Mouse (Mus musculus): ENCODE measurements around the gene Snrpg. TPM values are rescaled to one million over a fixed set of nuclear protein-coding genes. Genes with fewer than 3 reads are reported as not detected.
A peak's percentile ranks its signal among the peaks of the same experiment; 100 is the strongest.
"Not testable (repeated sequence)": the region's sequence is repeated elsewhere in the genome, so short reads cannot be mapped to it uniquely, and the experiment has no call there.

Snrpg gene
- 344 and 348 TPM in 2 replicates for polyA plus RNA-seq (2015; fragmentation: Nextera tagmentation; extraction: Ambion mirVana)

GRCm38 (mm10) chr6:86370764-86371339, at the start of gene Snrpg:
TSS of gene Snrpg (plus strand) at chr6:86371304.
- Histone ChIP-seq H3K9me3 (replicated peaks) (no peaks in the 10 kb centered on the region), H3K27ac (replicated peaks) (peak within 1 kb of the TSS; percentile 94), H3K9ac (replicated peaks) (peak within 1 kb of the TSS; percentile 92), H3K36me3 (peaks cover 16% of the 10 kb centered on the region), H3K4me2 (peak within 1 kb of the TSS; percentile 85), H3K4me1 (peaks cover 40% of the 10 kb centered on the region), H3K4me3 (replicated peaks) (peak within 1 kb of the TSS; percentile 93), H3K27me3 (replicated peaks) (no peaks in the 10 kb centered on the region)
- WGBS, result 14% methylated on average over 15 of the region's 15 CpGs
- peak; percentile 68; the same call in 1 of the 2 replicates for ATAC-seq (ENCODE audit: low FRiP score)

DNA sequence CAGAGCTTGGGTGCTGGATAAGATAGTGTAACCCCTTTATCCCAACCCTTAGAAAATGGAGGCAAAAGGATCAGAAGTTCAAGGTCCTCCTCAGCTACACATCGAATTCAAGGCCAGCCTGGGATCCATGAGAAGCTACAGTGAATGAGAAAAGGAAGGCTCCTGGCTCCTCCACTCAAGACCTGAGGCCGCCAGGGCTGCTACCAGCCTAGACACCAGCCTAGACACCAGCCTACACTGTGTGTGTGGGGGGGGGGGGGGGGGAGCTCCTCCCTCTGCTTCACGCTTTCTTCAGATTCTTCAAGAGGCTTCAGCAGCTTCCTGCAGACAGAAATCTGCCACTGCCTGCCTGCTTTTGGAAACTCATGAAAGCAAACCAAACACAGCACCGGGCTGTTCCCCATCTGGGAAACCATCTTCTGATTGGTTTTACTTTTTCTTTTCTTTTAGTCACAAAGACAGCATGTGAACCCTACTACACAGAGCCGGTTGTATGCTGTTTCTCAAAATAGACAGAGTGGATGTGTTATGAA, 49.0 kb upstream of the Snrpg start:
- H3K27ac ChIP-seq (replicated peaks), result no peak overlapping the region
- no peak overlapping the region for H3K9ac ChIP-seq (replicated peaks)
- no peak for ATAC-seq (ENCODE audit: low FRiP score)
- H3K9me3 ChIP-seq (replicated peaks), result no peaks in the 10 kb centered on the region
- 90% methylated on average over 5 of the region's 5 CpGs for WGBS
- no peak overlapping the region for H3K4me2 ChIP-seq
- no peaks in the 10 kb centered on the region for H3K4me1 ChIP-seq
- no peak overlapping the region for H3K4me3 ChIP-seq (replicated peaks)
- no peaks in the 10 kb centered on the region for H3K36me3 ChIP-seq
- no peaks in the 10 kb centered on the region for H3K27me3 ChIP-seq (replicated peaks)

- no peaks in the 10 kb centered on the region for H3K9me3 ChIP-seq (replicated peaks)
- no peak overlapping the region for H3K27ac ChIP-seq (replicated peaks)
- no peak overlapping the region for H3K4me2 ChIP-seq
- H3K27me3 ChIP-seq (replicated peaks), result no peaks in the 10 kb centered on the region
- no peak for ATAC-seq (ENCODE audit: low FRiP score)
- WGBS, result 85% methylated on average over 9 of the region's 9 CpGs
- no peak overlapping the region for H3K4me3 ChIP-seq (replicated peaks)
- no peaks in the 10 kb centered on the region for H3K36me3 ChIP-seq
- no peak overlapping the region for H3K9ac ChIP-seq (replicated peaks)
- H3K4me1 ChIP-seq, result no peaks in the 10 kb centered on the region
These were observed 48.1 kb upstream of the Snrpg start for GRCm38 (mm10) chr6:86322991-86323390.

GRCm38 (mm10) chr6:86324400-86324799, 46.7 kb upstream of the Snrpg start:
- 69% methylated on average over 3 of the region's 3 CpGs for WGBS
- no peaks in the 10 kb centered on the region for H3K27me3 ChIP-seq (replicated peaks)
- H3K9me3 ChIP-seq (replicated peaks), result no peaks in the 10 kb centered on the region
- H3K36me3 ChIP-seq, result no peaks in the 10 kb centered on the region
- no peak for ATAC-seq (ENCODE audit: low FRiP score)
- no peak overlapping the region for H3K9ac ChIP-seq (replicated peaks)
- no peak overlapping the region for H3K27ac ChIP-seq (replicated peaks)
- no peak overlapping the region for H3K4me2 ChIP-seq
- H3K4me1 ChIP-seq, result no peaks in the 10 kb centered on the region
- no peak overlapping the region for H3K4me3 ChIP-seq (replicated peaks)

DNA sequence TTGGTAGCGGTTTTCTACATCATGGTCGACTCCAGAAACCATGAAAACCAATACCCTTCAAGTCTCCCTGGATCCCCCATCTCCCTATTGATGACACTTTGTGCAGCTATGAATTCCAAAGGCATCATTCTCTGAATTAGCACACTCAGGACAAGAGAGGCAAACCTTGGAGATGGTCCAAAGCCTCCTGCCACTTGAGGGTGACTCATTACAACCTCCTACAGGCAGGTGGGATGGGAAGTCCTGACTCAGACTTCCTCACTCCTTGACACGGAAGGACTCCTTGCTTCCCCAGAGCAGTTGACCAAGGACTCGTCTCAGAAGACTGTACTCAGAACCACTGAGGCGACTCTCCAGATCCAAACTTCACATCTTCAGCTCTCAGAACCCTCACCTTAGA, 45.5 kb upstream of the Snrpg start:
- no peaks in the 10 kb centered on the region for H3K36me3 ChIP-seq
- H3K9me3 ChIP-seq (replicated peaks), result no peaks in the 10 kb centered on the region
- no peak overlapping the region for H3K27ac ChIP-seq (replicated peaks)
- H3K4me1 ChIP-seq, result no peaks in the 10 kb centered on the region
- whole genome bisulfite sequencing, result 89% methylated on average over 5 of the region's 5 CpGs
- no peaks in the 10 kb centered on the region for H3K27me3 ChIP-seq (replicated peaks)
- H3K4me3 ChIP-seq (replicated peaks), result no peak overlapping the region
- no peak overlapping the region for H3K4me2 ChIP-seq
- ATAC-seq (ENCODE audit: low FRiP score), result no peak
- H3K9ac ChIP-seq (replicated peaks), result no peak overlapping the region

DNA sequence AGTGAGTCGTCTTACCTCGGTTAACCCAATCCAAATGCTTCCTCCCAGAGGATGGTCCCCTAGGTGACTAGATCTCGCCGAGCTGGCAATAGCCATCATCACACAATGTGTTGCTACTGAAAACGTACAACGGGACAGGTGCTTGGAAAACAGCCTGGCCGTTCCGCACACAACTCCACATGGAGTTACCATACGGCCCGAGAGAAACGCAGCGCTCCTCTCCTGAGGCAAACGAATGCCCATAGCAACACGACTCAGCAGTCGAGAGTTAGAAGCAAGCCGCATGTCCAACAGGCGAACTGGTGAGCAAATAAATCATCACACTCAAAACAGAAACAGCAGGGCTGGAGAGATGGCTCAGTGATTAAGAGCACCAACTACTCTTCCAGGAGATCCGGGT, 44.2 kb upstream of the Snrpg start:
- Histone ChIP-seq H3K4me1 (no peaks in the 10 kb centered on the region), H3K27ac (replicated peaks) (no peak overlapping the region), H3K9ac (replicated peaks) (no peak overlapping the region), H3K4me3 (replicated peaks) (no peak overlapping the region), H3K4me2 (no peak overlapping the region), H3K36me3 (no peaks in the 10 kb centered on the region), H3K27me3 (replicated peaks) (no peaks in the 10 kb centered on the region), H3K9me3 (replicated peaks) (no peaks in the 10 kb centered on the region)
- ATAC-seq (ENCODE audit: low FRiP score), result no peak
- 85% methylated on average over 18 of the region's 18 CpGs for WGBS

DNA sequence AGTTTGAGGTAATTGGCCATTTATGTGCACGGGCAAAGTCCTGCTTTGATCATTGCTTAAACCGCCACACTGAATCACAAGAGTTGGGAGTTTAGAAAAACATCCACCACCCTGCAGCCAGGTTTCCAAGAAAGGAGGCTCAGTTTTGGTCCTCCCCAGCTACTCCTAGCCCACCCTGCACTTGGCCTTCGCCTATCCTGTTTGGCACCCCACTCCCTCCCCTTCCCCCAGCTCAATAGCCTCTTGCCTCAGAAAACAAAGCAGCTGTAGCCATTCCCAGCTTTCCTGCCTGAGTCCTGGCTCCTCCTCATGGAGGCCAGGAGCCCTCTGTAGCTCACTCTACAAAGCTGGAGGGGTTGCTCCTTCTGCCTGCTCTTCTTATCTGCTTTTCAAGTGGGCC, 42.7 kb upstream of the Snrpg start:
- Histone ChIP-seq H3K9ac (replicated peaks) (no peak overlapping the region), H3K4me1 (no peaks in the 10 kb centered on the region), H3K9me3 (replicated peaks) (no peaks in the 10 kb centered on the region), H3K4me3 (replicated peaks) (no peak overlapping the region), H3K36me3 (no peaks in the 10 kb centered on the region), H3K27me3 (replicated peaks) (no peaks in the 10 kb centered on the region), H3K27ac (replicated peaks) (no peak overlapping the region), H3K4me2 (no peak overlapping the region)
- ATAC-seq (ENCODE audit: low FRiP score), result no peak
- 74% methylated on average over 3 of the region's 3 CpGs for WGBS

DNA sequence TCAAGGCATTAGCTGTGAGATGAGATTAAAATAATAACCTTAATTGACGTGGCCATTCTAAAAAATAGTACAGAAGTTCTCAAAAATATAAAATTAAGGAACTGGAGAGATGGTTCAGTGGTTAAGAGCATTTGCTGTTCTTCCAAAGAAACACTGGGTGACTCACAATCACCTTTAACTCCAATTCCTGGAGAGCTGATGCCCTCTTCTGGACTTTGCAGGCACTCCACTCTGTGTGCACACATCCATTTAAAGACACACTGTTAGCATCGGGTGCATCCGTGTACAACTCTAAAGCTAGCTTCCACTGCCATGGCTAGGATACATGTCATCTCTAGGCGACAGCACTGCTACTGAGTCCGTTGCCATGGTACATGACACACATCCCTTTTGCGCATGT, 41.2 kb upstream of the Snrpg start:
- 93% methylated on average over 6 of the region's 6 CpGs for WGBS

GRCm38 (mm10) chr6:86335121-86335849, 35.8 kb upstream of the Snrpg start:
- Histone ChIP-seq H3K36me3 (no peaks in the 10 kb centered on the region), H3K4me1 (no peaks in the 10 kb centered on the region), H3K4me3 (replicated peaks) (no peak overlapping the region), H3K9ac (replicated peaks) (no peak overlapping the region), H3K4me2 (no peak overlapping the region), H3K27ac (replicated peaks) (no peak overlapping the region), H3K27me3 (replicated peaks) (no peaks in the 10 kb centered on the region), H3K9me3 (replicated peaks) (no peaks in the 10 kb centered on the region)
- no peak for ATAC-seq (ENCODE audit: low FRiP score)
- 82% methylated on average over 11 of the region's 11 CpGs for whole genome bisulfite sequencing

More for the DNA sequence above, 41.2 kb upstream of the Snrpg start:
- no peaks in the 10 kb centered on the region for H3K36me3 ChIP-seq
- no peaks in the 10 kb centered on the region for H3K9me3 ChIP-seq (replicated peaks)
- H3K9ac ChIP-seq (replicated peaks), result no peak overlapping the region
- no peak overlapping the region for H3K4me2 ChIP-seq
- no peak overlapping the region for H3K4me3 ChIP-seq (replicated peaks)
- no peaks in the 10 kb centered on the region for H3K27me3 ChIP-seq (replicated peaks)
- no peaks in the 10 kb centered on the region for H3K4me1 ChIP-seq
- H3K27ac ChIP-seq (replicated peaks), result no peak overlapping the region
- ATAC-seq (ENCODE audit: low FRiP score), result no peak

GRCm38 (mm10) chr6:86335860-86336259, 35.2 kb upstream of the Snrpg start:
- H3K4me1 ChIP-seq, result no peaks in the 10 kb centered on the region
- no peak for ATAC-seq (ENCODE audit: low FRiP score)
- no peaks in the 10 kb centered on the region for H3K36me3 ChIP-seq
- WGBS, result 75% methylated on average over 5 of the region's 5 CpGs
- H3K4me2 ChIP-seq, result no peak overlapping the region
- no peak overlapping the region for H3K9ac ChIP-seq (replicated peaks)
- H3K4me3 ChIP-seq (replicated peaks), result no peak overlapping the region
- H3K27me3 ChIP-seq (replicated peaks), result no peaks in the 10 kb centered on the region
- H3K9me3 ChIP-seq (replicated peaks), result no peaks in the 10 kb centered on the region
- H3K27ac ChIP-seq (replicated peaks), result no peak overlapping the region

DNA sequence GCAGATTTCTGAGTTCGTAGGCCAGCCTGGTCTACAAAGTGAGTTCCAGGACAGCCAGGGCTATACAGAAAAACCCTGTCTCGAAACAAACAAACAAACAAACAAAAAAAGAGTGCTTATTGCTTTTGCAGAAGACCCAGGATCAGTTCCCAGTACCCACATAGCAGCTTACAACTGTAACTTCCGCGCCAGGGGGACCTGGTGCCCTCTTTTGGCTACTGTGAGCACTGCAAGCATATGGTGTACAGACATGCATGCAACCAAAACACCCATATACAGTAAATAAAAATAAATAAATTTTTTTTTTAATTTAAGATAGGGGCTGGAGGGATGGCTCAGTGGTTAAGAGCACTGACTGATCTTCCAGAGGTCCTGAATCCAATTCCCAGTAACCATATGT, 34.8 kb upstream of the Snrpg start:
- H3K4me2 ChIP-seq; H3K4me3 ChIP-seq (replicated peaks); H3K9ac ChIP-seq (replicated peaks); H3K9me3 ChIP-seq (replicated peaks); H3K27ac ChIP-seq (replicated peaks); H3K36me3 ChIP-seq; H3K4me1 ChIP-seq; H3K27me3 ChIP-seq (replicated peaks); ATAC-seq (ENCODE audit: low FRiP score): not testable (repeated sequence)
- 92% methylated on average over 4 of the region's 4 CpGs for WGBS

DNA sequence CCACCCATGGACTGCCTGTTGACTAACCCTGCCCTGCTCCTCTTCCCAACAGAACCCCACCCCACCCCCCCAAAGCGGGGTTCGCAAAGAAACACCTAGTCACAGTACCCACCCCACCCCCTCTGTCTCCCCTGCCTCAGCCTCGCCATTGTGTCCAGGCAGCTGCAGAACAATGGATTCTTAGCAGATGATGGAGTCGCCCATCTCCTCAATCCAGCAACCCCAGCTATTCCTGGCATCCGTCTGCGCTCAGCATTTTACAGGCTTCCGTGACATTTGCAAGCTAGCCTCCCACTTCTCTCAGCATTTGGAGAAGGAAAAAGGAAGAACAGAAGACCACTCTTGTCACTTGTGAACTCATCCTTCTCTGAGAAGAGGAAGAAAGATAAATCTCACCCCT, 27.4 kb upstream of the Snrpg start:
- ATAC-seq (ENCODE audit: low FRiP score), result peak; percentile 11; the same call in 1 of the 2 replicates
- no peak overlapping the region for H3K4me3 ChIP-seq (replicated peaks)
- H3K27ac ChIP-seq (replicated peaks), result no peak overlapping the region
- H3K9me3 ChIP-seq (replicated peaks), result no peaks in the 10 kb centered on the region
- 12% methylated on average over 7 of the region's 7 CpGs for WGBS
- peaks cover 6% of the 10 kb centered on the region; the same call in 1 of the 2 replicates for H3K4me1 ChIP-seq
- H3K36me3 ChIP-seq, result no peaks in the 10 kb centered on the region
- peak overlapping the region; percentile 36 for H3K4me2 ChIP-seq
- H3K27me3 ChIP-seq (replicated peaks), result no peaks in the 10 kb centered on the region
- H3K9ac ChIP-seq (replicated peaks), result no peak overlapping the region

Data from neural tube, embryonic 15.5 days (tissue).